Mouse (Mus musculus) liver, adult (tissue): ENCODE results near the gene Ccr5.

Experiments used
- GATA4 ChIP-seq: IDR thresholded peaks from 2 replicates; pipeline ENCODE4 v1.6.1; 2014; ENCODE audit warnings: mild to moderate bottlenecking, low read length; ENCODE audit not compliant: insufficient replicate concordance

Gene Ccr5

GRCm38 (mm10) chr9:124127412-124127811 lies 6.1 kb downstream of the Ccr5 start:
- TF ChIP-seq GATA4, result no peak

GRCm38 (mm10) chr9:124128379-124128778 lies 7.0 kb downstream of the Ccr5 start:
- TF ChIP-seq GATA4, result no peak

GRCm38 (mm10) chr9:124137619-124138018 lies 16.3 kb downstream of the Ccr5 start:
- no peak for TF ChIP-seq GATA4

GRCm38 (mm10) chr9:124138055-124138775 lies 16.9 kb downstream of the Ccr5 start:
- no peak for TF ChIP-seq GATA4

- TF ChIP-seq GATA4, result no peak
Measured at GRCm38 (mm10) chr9:124143678-124144077, 22.3 kb downstream of the Ccr5 start.

- no peak for TF ChIP-seq GATA4
Measured at GRCm38 (mm10) chr9:124146307-124146706, 25.0 kb downstream of the Ccr5 start.
